Mouse (Mus musculus) neural tube, embryonic 15.5 days (tissue): ENCODE results near the gene Neu1. TPM values are rescaled to one million over a fixed set of nuclear protein-coding genes. Genes with fewer than 3 reads are reported as not detected.
"Not testable (repeated sequence)": the region's sequence is repeated elsewhere in the genome, so short reads cannot be mapped to it uniquely, and the experiment has no call there.

ENCODE experiments used
- ATAC-seq: fragments of 200-750 bp; cut with Nextera tagmentation; 2 replicates; pipeline ENCODE4 v1.8.0; 2017; ENCODE audit warnings: mild to moderate bottlenecking, moderate TSS enrichment, moderate library complexity; ENCODE audit not compliant: low FRiP score
- H3K27ac ChIP-seq: fragments of 300-500 bp; sonication (generic); replicated peaks from 2 replicates; pipeline ENCODE4 v1.5.1; 2015; ENCODE audit warnings: mild to moderate bottlenecking, inconsistent platforms
- H3K27me3 ChIP-seq: fragments of 300-500 bp; sonication (generic); replicated peaks from 2 replicates; pipeline ENCODE4 v1.6.1; 2015; ENCODE audit warnings: inconsistent platforms
- H3K36me3 ChIP-seq: fragments of 300-500 bp; sonication (generic); 2 replicates; pipeline ENCODE4 v1.6.1; 2015; ENCODE audit warnings: inconsistent platforms
- H3K4me1 ChIP-seq: fragments of 300-500 bp; sonication (generic); 2 replicates; pipeline ENCODE4 v1.6.1; 2015; ENCODE audit warnings: inconsistent platforms
- H3K4me2 ChIP-seq: fragments of 300-500 bp; sonication (generic); 2 replicates; pipeline ENCODE4 v1.6.1; 2015; ENCODE audit warnings: inconsistent platforms, mild to moderate bottlenecking, moderate library complexity
- H3K4me3 ChIP-seq: fragments of 300-500 bp; sonication (generic); replicated peaks from 2 replicates; pipeline ENCODE4 v1.5.1; 2015; ENCODE audit warnings: mild to moderate bottlenecking, inconsistent platforms
- H3K9ac ChIP-seq: fragments of 300-500 bp; sonication (generic); replicated peaks from 2 replicates; pipeline ENCODE4 v1.6.1; 2015; ENCODE audit warnings: mild to moderate bottlenecking, inconsistent platforms
- H3K9me3 ChIP-seq: fragments of 300-500 bp; sonication (generic); replicated peaks from 2 replicates; pipeline ENCODE4 v1.6.1; 2016; ENCODE audit warnings: inconsistent platforms
- WGBS: fragments of 180-500 bp; shearing (Covaris S2); methylation state at CpG from one replicate; pipeline ENCODE4 v1.1.7; 2015; ENCODE audit warnings: mixed read lengths; 5-methylcytosine and 5-hydroxymethylcytosine counted together
- polyA plus RNA-seq: library from polyadenylated mRNA; unstranded; fragments of >200 nt; fragmentation: Nextera tagmentation; extraction: Ambion mirVana; gene quantifications from 2 replicates; pipeline ENCODE4 v1.2.1, GENCODE M21; 2015

Neu1 gene
- polyA plus RNA-seq, 1 experiment from 2014 or later: 39.1 TPM

DNA sequence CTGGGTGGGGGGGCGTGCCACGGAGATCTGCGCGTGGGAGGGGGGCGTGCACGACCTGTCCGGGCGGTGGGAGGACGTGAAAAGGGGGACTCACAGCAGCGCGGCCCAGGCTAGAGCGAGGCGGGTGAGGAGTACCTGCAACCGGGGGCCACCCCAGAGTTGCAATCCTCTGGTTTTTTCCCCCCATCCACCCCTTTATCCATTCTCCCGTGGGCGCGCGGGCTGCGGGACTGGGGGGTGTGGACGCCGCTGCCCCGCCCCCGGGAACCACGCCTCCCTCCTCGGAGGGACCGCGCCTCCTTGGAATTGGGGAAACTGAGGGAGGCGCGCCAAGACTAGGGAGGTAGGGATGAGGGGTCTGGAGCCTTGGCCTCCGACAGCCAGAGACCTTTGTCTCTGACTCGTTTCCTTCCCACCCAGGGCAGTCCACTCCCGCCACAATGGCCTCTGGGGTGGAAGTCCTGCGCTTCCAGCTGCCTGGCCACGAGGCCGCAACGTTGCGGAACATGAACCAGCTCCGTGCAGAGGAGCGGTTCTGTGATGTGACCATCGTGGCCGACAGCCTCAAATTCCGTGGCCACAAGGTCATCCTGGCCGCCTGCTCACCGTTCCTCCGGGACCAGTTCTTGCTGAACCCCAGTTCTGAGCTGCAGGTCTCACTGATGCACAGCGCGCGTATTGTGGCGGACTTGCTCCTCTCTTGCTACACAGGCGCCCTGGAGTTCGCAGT, 36.1 kb upstream of the Neu1 start:
- peak; percentile 36 for ATAC-seq
- 6% methylated on average over 45 of the region's 51 CpGs for WGBS
- Histone ChIP-seq H3K27ac (peak overlapping the region; percentile 95), H3K36me3 (no peaks in the 10 kb centered on the region), H3K27me3 (no peaks in the 10 kb centered on the region), H3K9me3 (no peaks in the 10 kb centered on the region), H3K9ac (peak overlapping the region; percentile 93), H3K4me3 (peak overlapping the region; percentile 71), H3K4me1 (peaks cover 36% of the 10 kb centered on the region), H3K4me2 (peak overlapping the region; percentile 98)

DNA sequence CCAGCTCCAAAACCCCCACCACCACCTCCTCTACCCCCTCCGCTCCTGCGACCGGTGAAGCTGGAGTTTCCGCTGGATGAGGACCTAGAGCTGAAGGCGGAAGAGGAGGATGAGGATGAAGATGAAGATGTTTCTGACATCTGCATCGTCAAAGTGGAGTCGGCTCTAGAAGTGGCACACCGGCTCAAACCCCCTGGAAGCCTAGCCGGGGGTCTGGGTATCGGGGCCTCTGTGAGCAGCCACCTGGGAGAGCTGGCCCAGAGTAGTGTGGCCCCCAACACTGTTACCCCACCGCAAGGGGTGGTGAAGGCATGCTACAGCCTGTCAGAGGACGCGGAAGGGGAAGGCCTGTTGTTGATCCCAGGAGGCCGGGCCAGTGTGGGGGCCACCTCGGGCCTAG, 35.3 kb upstream of the Neu1 start:
- H3K4me1 ChIP-seq: peaks cover 44% of the 10 kb centered on the region
- H3K9ac ChIP-seq: peak overlapping the region; percentile 93
- H3K9me3 ChIP-seq: no peaks in the 10 kb centered on the region
- H3K36me3 ChIP-seq: no peaks in the 10 kb centered on the region
- H3K4me3 ChIP-seq: peak overlapping the region; percentile 71
- peak overlapping the region; percentile 95 for H3K27ac ChIP-seq
- ATAC-seq: no peak
- peak overlapping the region; percentile 98 for H3K4me2 ChIP-seq
- no peaks in the 10 kb centered on the region for H3K27me3 ChIP-seq
- WGBS: 90% methylated on average over 15 of the region's 15 CpGs

DNA sequence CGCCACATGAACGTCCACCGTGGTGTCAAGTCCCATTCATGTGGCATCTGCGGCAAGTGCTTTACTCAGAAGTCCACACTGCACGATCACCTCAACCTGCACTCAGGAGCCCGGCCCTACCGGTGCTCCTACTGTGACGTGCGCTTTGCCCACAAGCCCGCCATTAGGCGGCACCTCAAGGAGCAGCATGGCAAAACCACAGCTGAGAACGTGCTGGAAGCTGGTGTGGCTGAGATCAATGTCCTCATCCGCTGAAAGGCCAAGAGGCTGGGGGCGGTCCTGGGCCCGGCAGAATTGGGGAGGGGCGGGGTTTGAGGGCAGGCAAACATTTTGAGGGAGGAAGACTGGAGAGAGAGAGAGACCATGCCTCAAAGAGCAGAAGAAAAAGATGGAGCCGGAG, 34.7 kb upstream of the Neu1 start:
- Histone ChIP-seq H3K4me1 (peaks cover 49% of the 10 kb centered on the region), H3K27ac (0 out of 2 replicates have a peak overlapping the region, but pooled peaks have one; percentile 1)

DNA sequence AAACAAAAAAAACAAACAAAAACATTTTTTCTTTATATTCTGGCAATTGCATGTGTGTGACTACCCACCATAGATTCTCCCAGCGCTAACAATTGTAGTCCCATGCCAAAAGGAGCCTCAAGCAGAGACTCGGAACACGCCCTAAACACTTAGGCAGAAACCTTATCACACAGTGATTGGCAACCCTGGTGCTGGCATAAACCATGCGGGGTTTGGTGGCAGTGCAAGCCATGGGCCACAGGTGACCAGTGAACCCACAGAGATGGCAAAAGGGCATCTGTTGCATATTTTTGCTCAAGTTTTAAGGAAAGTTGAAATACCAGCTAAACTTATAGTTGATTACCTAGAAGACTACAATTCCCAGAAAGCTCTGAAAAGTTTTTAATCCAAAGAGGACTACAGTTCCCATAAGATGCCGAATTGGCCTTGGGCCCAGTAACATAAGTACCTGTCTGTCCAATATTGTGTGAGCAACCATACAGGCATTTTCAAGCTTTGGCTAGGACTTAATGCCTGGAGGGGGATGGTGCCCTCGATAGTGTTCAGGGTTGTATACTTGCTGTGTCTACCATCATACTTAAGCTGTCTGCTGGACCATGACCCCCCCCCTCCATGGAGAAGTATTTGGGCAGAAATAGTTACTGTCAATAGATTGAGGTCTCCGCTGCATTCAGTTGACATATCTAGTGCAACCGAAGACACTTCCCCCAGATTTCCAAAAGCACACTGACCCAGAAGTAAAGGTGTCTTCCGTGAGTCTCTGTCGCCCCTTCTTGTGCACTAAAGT, 33.5 kb upstream of the Neu1 start:
- H3K27me3 ChIP-seq: no peaks in the 10 kb centered on the region
- H3K9ac ChIP-seq: peak overlapping the region; percentile 95
- peak overlapping the region; percentile 97 for H3K27ac ChIP-seq
- H3K4me1 ChIP-seq: peaks cover 49% of the 10 kb centered on the region
- no peaks in the 10 kb centered on the region for H3K9me3 ChIP-seq
- 20% methylated on average over 10 of the region's 10 CpGs for WGBS
- H3K36me3 ChIP-seq: peaks cover 6% of the 10 kb centered on the region
- H3K4me2 ChIP-seq: peak overlapping the region; percentile 98
- peak overlapping the region; percentile 86 for H3K4me3 ChIP-seq
- no peak for ATAC-seq

More for the DNA sequence above, 34.7 kb upstream of the Neu1 start:
- ATAC-seq: no peak
- Histone ChIP-seq H3K9ac (no peak overlapping the region), H3K36me3 (no peaks in the 10 kb centered on the region), H3K4me2 (peak overlapping the region; percentile 98), H3K4me3 (peak overlapping the region; percentile 71), H3K27me3 (no peaks in the 10 kb centered on the region), H3K9me3 (no peaks in the 10 kb centered on the region)
- WGBS: 85% methylated on average over 17 of the region's 17 CpGs

DNA sequence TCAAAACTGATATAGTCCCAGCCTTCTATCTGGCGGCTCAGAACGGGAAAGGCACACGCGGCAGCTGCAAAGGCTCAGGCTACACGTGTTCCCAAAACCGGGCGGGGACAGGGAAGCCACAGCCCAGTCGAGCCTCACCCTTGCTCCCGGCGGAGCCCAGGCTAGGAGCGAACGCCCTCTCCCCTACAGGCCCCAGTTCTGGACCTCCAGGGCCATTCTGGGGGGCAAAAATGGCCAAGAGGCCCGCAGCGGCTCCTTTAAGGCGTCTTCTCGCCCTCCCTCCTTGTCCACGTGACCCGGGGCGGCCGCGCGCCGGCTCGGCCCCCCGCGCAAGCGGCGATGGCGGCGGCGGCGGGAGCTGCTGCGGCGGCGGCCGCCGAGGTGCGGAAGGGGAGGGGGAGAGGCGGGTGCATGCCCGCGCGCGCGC, 32.9 kb upstream of the Neu1 start, which contains the start of the genes C2 and Ehmt2:
TSS of gene C2 (minus strand) at position 106 of the 427 bp plus-strand sequence.
TSS of gene Ehmt2 (plus strand) at position 310 of the 427 bp plus-strand sequence.
- Histone ChIP-seq H3K27me3 (no peaks in the 10 kb centered on the region), H3K27ac (peak within 1 kb of the TSS; percentile 97), H3K9ac (peak within 1 kb of the TSS; percentile 95), H3K4me1 (peaks cover 49% of the 10 kb centered on the region), H3K4me2 (peak within 1 kb of the TSS; percentile 98), H3K9me3 (no peaks in the 10 kb centered on the region), H3K36me3 (peaks cover 12% of the 10 kb centered on the region), H3K4me3 (peak within 1 kb of the TSS; percentile 86)
- ATAC-seq: peak; percentile 30
- 0% methylated on average over 24 of the region's 44 CpGs for WGBS

DNA sequence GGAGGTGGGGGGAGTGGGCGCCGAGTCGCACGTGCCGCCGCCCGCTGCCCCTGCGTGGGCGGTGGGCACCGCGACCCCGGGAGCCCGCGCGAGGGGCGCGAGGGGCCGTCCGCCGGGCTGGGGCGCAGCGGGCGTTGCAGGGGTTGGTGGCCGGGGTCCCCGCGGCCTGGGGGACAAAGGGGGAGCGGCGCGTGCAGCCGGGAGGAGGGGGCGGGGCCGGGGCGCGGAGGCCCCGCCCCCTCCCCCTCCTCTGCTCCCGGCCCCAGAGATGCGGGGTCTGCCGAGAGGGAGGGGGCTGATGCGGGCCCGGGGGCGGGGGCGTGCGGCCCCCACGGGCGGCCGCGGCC, 32.4 kb upstream of the Neu1 start:
- peaks cover 45% of the 10 kb centered on the region for H3K4me1 ChIP-seq
- H3K9me3 ChIP-seq: no peaks in the 10 kb centered on the region
- H3K27me3 ChIP-seq: no peaks in the 10 kb centered on the region
- H3K27ac ChIP-seq: peak overlapping the region; percentile 97
- peak overlapping the region; percentile 86 for H3K4me3 ChIP-seq
- H3K4me2 ChIP-seq: peak overlapping the region; percentile 98
- no CpG with 5 or more reads among the region's 47 CpGs for WGBS
- H3K9ac ChIP-seq: peak overlapping the region; percentile 95
- ATAC-seq: peak; percentile 12; the same call in 1 of the 2 replicates
- H3K36me3 ChIP-seq: peaks cover 17% of the 10 kb centered on the region

DNA sequence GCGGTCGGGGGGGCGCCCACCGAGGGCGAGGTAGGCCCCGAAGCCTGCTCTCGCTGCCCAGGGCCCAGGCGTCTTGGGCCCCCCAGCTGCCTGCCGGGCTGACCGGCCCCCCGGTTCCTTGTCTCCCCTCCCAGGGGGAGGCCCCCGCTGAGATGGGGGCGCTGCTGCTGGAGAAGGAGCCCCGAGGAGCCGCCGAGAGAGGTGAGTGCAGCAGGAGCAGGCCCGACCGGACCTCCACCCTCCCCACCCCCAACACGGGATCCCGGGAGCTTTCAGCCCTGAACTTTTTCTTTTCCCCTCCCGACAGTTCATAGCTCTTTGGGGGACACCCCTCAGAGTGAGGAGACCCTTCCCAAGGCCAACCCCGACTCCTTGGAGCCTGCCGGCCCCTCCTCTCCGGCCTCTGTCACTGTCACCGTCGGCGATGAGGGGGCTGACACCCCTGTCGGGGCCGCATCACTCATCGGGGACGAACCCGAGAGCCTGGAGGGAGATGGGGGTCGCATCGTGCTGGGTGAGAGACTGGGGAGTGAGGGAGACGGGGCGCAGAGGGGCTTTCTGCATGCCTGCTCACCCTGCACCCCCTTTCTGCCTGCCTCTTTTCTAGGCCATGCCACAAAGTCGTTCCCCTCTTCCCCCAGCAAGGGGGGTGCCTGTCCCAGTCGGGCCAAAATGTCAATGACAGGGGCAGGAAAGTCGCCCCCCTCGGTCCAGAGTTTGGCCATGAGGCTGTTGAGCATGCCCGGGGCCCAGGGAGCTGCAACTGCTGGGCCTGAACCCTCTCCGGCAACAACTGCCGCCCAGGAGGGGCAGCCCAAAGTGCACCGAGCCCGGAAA, 31.8 kb upstream of the Neu1 start:
- Histone ChIP-seq H3K4me2 (peak overlapping the region; percentile 98), H3K27ac (peak overlapping the region; percentile 97), H3K4me1 (peaks cover 42% of the 10 kb centered on the region), H3K4me3 (peak overlapping the region; percentile 86), H3K27me3 (no peaks in the 10 kb centered on the region), H3K36me3 (peaks cover 23% of the 10 kb centered on the region), H3K9ac (peak overlapping the region; percentile 95), H3K9me3 (no peaks in the 10 kb centered on the region)
- ATAC-seq: no peak
- WGBS: 0% methylated on average over 32 of the region's 45 CpGs

DNA sequence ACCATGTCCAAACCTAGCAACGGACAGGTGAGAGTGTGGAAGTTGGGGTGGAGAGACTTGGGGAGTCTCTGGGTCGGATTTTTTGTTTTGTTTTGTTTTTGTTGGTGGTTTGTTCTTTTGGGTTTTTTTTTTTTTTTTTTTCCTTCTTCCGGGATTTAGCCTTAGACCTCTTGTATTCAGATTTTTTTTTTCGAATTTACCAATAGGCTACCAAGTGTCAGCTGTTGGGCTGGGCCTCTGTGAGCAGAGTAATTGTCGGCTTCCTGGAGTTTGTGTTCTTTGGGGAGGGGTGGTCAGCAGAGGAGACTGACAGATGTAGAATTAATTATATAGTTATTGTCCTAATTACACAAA, 31.2 kb upstream of the Neu1 start:
- Histone ChIP-seq H3K27ac (peak overlapping the region; percentile 97; the same call in 1 of the 2 replicates), H3K9ac (peak overlapping the region; percentile 95), H3K9me3 (no peaks in the 10 kb centered on the region), H3K36me3 (peaks cover 29% of the 10 kb centered on the region), H3K4me3 (peak overlapping the region; percentile 86), H3K4me2 (peak overlapping the region; percentile 98), H3K4me1 (peaks cover 42% of the 10 kb centered on the region), H3K27me3 (no peaks in the 10 kb centered on the region)
- 4% methylated on average over 5 of the region's 5 CpGs for WGBS
- ATAC-seq: no peak

DNA sequence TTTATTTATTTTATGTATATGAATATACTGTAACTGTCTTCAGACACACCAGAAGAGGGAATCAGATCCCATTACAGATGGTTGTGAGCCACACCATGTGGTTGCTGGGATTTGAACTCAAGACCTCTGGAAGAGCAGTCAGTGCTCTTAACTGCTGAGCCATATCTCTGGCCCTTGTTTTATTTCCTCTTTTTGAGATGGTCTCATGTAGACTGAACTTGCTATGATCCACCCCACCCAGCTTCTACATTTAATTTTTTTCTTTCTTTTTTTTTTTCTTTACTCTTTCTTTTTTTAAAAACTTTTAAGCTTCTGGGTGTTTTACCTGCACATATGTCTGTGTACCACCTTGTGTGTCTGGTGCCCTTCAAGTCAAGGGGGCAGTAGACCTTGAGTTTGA, 30.2 kb upstream of the Neu1 start:
- H3K27me3 ChIP-seq, H3K9me3 ChIP-seq, H3K27ac ChIP-seq, H3K9ac ChIP-seq, ATAC-seq, H3K4me3 ChIP-seq: not testable (repeated sequence)
- peak overlapping the region; percentile 98; the same call in 1 of the 2 replicates for H3K4me2 ChIP-seq
- H3K36me3 ChIP-seq: peaks cover 38% of the 10 kb centered on the region
- peaks cover 36% of the 10 kb centered on the region for H3K4me1 ChIP-seq

DNA sequence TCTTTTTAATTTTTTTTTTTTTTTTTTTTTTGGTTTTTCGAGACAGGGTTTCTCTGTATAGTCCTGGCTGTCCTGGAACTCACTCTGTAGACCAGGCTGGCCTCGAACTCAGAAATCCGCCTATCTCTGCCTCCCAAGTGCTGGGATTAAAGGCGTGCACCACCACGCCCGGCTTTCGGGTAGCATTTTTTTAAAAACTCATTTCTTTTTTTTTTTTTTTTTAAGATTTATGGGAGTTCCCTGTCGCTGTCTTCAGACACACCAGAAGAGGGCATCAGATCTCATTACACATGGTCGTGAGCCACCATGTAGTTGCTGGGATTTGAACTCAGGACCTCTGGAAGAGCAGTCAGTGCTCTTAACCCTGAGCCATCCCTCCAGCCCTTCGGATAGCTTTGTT, 29.1 kb upstream of the Neu1 start:
- not testable (repeated sequence) for H3K9ac ChIP-seq, H3K4me3 ChIP-seq, H3K9me3 ChIP-seq, H3K4me2 ChIP-seq, H3K27ac ChIP-seq, H3K27me3 ChIP-seq, ATAC-seq
- H3K36me3 ChIP-seq: peaks cover 49% of the 10 kb centered on the region
- 91% methylated on average over 9 of the region's 10 CpGs for WGBS
- peaks cover 25% of the 10 kb centered on the region for H3K4me1 ChIP-seq

DNA sequence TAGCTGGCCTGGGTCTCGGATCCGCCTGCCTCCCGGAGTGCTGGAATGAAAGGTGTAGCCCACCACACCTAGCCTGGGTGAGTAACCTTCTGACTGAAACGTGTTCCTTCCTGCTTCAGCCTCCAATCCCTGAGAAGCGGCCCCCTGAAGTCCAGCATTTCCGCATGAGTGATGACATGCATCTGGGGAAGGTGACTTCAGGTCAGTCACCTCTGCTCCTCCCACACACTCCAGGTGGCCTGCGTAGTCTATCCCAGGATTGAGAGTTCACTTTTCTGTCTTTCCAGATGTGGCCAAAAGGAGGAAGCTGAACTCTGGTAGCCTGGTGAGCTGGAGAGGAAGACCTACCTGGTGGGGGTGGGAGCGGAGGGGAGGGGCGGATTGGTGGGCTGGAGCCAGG, 28.2 kb upstream of the Neu1 start:
- no peak for ATAC-seq
- no peaks in the 10 kb centered on the region for H3K9me3 ChIP-seq
- peaks cover 16% of the 10 kb centered on the region for H3K4me1 ChIP-seq
- no peaks in the 10 kb centered on the region for H3K27me3 ChIP-seq
- H3K9ac ChIP-seq: no peak overlapping the region
- H3K4me3 ChIP-seq: no peak overlapping the region
- peaks cover 59% of the 10 kb centered on the region for H3K36me3 ChIP-seq
- no peak overlapping the region for H3K4me2 ChIP-seq
- H3K27ac ChIP-seq: no peak overlapping the region
- 92% methylated on average over 9 of the region's 9 CpGs for WGBS
